Mouse (Mus musculus): ENCODE data around the gene Tram1l1.

Tram1l1 gene

GRCm38 (mm10) chr3:124320821-124321576 is at the start of gene Tram1l1:
Gene Tram1l1 (plus strand): TSS chr3:124320855.
- 2% methylated on average over 53 of the region's 53 CpGs for WGBS

GRCm38 (mm10) chr3:124271229-124271628 is 49.4 kb upstream of the Tram1l1 start:
- 57% methylated on average over 4 of the region's 4 CpGs for WGBS

GRCm38 (mm10) chr3:124271668-124272067 is 49.0 kb upstream of the Tram1l1 start:
- 70% methylated on average over 3 of the region's 3 CpGs for WGBS

GRCm38 (mm10) chr3:124272465-124273089 is 48.1 kb upstream of the Tram1l1 start:
- WGBS, result 73% methylated on average over 2 of the region's 2 CpGs

GRCm38 (mm10) chr3:124274928-124275609 is 45.6 kb upstream of the Tram1l1 start:
- 10% methylated on average over 13 of the region's 13 CpGs for WGBS

GRCm38 (mm10) chr3:124288936-124289335 is 31.7 kb upstream of the Tram1l1 start:
- 41% methylated on average over 7 of the region's 7 CpGs for WGBS

- 54% methylated on average over 4 of the region's 4 CpGs for WGBS
Measured at GRCm38 (mm10) chr3:124319254-124319653, 1.4 kb upstream of the Tram1l1 start.

GRCm38 (mm10) chr3:124320398-124320797 is 257 bp upstream of the Tram1l1 start:
- 6% methylated on average over 2 of the region's 2 CpGs for WGBS

GRCm38 (mm10) chr3:124357533-124357932 is 36.9 kb downstream of the Tram1l1 start:
- WGBS, result 69% methylated on average over 3 of the region's 3 CpGs

- 72% methylated on average over 2 of the region's 2 CpGs for WGBS
Measured at GRCm38 (mm10) chr3:124372031-124372430, 51.4 kb downstream of the Tram1l1 start.
